In genomic region chr10:5857996-5858549, GRCm38 (mm10) we compare ENCODE assay signal across 1 mouse cellular context.
TF ChIP-seq lines count a peak whose summit lies in the region.

No protein-coding gene starts in this region.

TF ChIP-seq in CH12.LX, 34 proteins besides CTCF, POLR2A, EP300 and RAD21 (continued from another document):
- TF ChIP-seq MXI1 (IDR thresholded peaks at IDR 0.05; ENCODE audit: low read depth, low read length) (no peak), MAFK (IDR thresholded peaks at IDR 0.05; ENCODE audit: insufficient replicate concordance, low read length) (no peak), ZC3H11A (IDR thresholded peaks at IDR 0.05; ENCODE audit: low read depth, low read length) (no peak), ZKSCAN1 (IDR thresholded peaks at IDR 0.05; ENCODE audit: borderline replicate concordance, low read depth, low read length) (no peak), MYC (IDR thresholded peaks at IDR 0.05; ENCODE audit: low read depth, low read length) (no peak), ZMIZ1 (IDR thresholded peaks at IDR 0.05; ENCODE audit: low read depth, low read length) (no peak), JUN (IDR thresholded peaks at IDR 0.05; ENCODE audit: insufficient read depth, low read depth, low read length) (no peak), SMC3 (IDR thresholded peaks at IDR 0.05; ENCODE audit: low read depth, low read length) (no peak)
